Mouse (Mus musculus): Measurements from ENCODE around the gene Ptprn.

DNA sequence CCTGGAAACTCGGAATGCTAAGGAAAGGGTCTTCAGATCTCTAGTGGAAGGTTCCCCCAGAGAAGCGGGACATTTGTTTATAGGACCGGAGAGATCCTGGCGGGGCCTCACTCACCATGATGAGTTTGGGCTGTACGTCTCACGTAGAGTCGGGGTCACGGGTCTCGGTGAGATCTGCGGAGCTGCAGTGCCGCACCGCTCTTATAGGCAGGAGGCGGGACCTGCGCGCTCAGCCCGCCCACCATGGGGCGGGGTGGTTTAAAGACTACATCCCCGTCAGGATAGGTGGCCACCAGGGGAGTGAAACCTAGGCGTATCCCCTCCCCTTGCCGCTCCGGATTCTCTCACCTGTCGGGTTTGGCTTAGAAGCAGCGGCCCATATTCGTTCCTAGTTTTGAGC lies 45.2 kb downstream of the Ptprn start:
- TF ChIP-seq USF1 (IDR thresholded peaks at IDR 0.05; ENCODE audit: low read depth, low read length) (no peak), MAFK (IDR thresholded peaks at IDR 0.05; ENCODE audit: insufficient replicate concordance, low read length) (no peak), CTCF (conservative IDR thresholded peaks at IDR 0.05 in 1 of 2, IDR thresholded peaks at IDR 0.05 in 1 of 2; ENCODE audit: low read depth in 2 of 2, low read length in 2 of 2) (no peak), POLR2A (IDR thresholded peaks at IDR 0.05; ENCODE audit: low read depth, low read length) (peak; percentile 100), ELF1 (IDR thresholded peaks at IDR 0.05; ENCODE audit: low read depth, low read length) (no peak), EP300 (IDR thresholded peaks at IDR 0.05; ENCODE audit: low read length) (no peak), TCF12 (IDR thresholded peaks at IDR 0.05; ENCODE audit: low read depth, low read length) (peak; percentile 93), ZKSCAN1 (IDR thresholded peaks at IDR 0.05; ENCODE audit: borderline replicate concordance, low read depth, low read length) (no peak), ETS1 (conservative IDR thresholded peaks at IDR 0.05; ENCODE audit: low read depth, low read length) (no peak), RAD21 (IDR thresholded peaks at IDR 0.05; ENCODE audit: low read depth, low read length) (no peak), KAT2A (IDR thresholded peaks at IDR 0.05; ENCODE audit: insufficient replicate concordance, low read length) (no peak)
